Mouse (Mus musculus) fat pad, adult 2 months (tissue): ENCODE measurements at regions not wholly inside any gene's neighbourhood (a gene's known extent, or its start where the extent isn't known, plus 50 kb on each side); places are given as distances from the start of the nearest gene placed in this dataset.

ENCODE experiments used
- DNase-seq: peaks from one replicate; pipeline ENCODE4 v3.0.0-alpha.2; 2011; ENCODE audit warnings: low read depth, low spot score; ENCODE audit errors: extremely low read depth

DNA sequence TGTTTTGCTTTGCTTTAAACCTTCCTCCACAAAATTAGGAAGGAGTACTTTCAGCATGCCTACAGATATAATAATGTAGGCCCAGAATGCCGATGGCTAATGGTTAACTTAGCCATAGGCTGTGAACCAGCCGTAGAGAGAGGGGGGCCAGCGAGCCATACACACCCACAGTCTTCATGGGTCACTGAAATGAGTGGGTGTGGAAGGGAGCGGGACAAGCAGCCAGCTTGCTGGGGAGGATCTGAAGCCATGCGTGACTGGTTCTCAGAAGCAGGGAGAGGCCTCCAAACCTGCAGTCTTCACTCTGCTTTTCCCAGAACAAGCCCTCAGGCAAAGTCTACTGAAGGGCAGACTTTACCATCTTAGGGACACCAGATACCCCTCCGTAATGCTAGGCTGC lies 50.8 kb upstream of the Ptpn13 start:
- no peak for DNase-seq

- DNase-seq = no peak
Measured at GRCm38 (mm10) chr5:103373089-103373488, 51.9 kb upstream of the Ptpn13 start.

DNA sequence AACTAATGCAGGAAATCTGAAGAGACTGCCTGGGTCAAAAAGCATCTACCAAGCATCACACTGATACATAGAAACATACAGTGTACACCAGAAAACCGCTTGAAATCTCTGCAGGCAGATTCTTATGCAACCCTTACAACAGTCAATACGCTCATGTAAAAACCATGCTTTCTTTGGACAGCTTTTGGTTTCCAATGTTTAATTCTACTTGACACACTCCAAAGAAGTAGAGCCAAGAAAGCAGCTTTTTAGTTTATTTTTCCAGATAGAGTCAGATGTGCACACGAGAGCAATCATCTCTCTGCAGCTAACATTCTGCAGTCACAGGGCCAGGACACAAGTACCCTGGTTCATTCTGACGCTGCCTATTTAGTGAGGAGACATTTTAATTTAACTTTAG lies 54.5 kb upstream of the Ptpn13 start:
- DNase-seq = no peak

DNA sequence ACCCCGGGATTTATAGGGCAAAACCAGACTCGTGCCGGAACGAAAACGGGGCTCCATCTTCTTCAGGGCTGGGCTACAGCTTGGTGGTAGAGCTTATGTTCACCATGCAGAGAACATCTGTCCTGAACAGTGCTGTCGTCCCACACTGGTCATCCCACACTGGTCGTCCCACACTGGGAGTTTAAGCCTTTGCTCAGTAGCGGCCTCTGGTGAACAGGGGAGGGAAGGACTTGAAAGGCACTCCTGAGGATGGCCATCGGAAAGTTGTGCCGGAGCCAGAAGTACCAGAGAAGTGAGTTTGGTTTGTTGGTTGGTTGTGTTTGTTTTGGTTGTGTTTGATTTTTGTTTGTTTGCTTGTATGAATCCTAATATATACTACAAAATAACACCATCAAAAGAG lies 56.0 kb upstream of the Ptpn13 start:
- no peak for DNase-seq

DNA sequence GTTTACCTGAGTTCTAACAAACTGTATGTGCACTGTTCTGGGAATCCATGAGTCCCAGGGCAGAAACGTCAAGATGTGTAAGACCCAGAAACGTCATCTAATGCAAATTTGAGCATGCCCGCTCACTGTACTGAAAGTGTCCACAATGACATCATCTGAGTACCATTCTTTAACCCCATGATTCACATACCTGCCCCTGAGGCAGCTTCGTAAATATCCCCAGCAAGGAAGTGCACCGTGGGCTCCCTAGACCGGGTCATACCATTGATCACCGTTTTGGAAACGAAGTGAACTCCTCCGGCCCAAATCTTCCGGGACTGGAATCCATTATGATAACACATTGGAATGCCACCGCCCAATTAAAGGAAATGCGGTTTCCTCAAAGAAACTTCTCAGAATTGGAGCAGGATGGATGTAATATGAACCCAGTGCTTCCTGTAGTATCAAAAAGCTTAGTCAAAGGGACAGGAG lies 57.8 kb upstream of the Ptpn13 start:
- DNase-seq = no peak

DNA sequence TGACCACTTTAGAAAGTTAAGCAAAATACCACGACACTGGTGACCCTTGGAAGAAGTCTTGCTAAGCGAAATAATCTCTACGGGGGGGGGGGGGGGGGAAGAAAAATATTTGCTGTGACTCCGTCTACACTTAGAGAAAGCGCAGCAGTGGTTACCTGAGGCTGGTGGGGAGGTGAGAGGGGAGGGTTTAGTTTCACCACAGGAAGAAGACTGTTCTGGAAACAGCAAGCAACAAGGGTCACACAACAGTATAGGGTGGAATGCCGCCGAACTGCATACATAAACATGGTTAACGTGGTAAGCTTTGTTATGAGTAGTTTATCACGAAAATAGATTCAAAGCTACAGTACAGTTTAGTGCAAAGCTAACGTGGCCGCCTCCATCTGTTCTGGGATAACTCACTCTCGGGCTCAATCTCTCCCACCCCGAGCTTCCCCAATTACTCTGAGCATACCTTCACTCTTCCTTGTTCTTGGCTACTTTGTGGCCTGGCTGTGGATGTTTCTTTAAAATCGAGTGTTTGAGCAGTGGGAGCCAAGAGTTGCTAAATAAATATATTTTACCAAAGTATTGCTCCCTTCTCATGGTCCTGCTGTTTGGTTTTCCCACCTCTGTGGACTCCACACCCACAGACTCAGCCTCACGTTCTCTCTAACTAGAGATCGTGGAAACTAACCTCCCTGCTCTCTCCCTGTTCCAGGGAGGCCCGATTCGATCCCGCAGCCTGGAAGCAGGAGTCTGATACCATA lies 59.1 kb upstream of the Ptpn13 start:
- no peak for DNase-seq

DNA sequence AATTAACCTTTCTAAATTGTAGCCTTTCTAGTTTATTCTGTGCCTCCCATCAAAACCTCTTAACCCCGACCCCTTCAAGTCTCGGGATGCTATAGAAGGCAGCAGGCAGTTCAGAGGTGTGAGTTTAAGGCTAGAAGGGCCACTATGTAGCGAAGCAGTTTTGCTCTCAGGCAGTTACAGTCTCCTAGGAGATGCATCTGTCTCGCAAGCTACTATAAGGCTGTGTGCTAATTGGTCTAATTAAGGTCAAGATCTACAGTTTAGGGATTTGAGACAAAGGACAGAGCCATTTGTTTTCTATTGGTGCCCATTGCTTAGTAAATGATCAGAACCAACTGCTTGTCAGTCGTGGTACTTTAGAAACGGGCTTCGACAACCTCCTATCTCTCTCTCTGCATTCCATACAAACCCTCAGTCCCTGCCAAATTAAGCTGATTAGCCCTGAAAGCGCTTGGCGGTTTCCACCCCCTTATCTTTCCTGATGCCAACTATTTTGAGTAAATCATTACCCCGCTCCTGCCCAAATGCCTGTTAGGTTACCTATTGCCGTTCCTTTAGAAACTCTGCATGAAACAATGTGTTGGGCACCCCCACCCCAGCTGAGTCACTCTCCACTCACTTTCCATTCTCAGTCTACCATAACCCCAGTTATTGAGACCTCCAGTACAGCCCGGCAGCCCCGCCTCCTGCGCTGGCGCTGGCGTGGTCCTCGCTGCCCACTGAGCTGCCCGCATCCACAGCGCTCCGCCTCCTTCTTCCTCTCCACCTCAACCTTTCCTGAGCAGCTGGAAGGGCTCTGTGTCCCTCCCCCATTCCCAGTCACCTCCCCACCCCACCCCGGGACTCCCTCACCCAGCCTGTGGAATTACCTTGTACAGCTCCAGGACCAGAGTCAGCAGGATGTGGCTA lies 59.9 kb upstream of the Ptpn13 start:
- DNase-seq = no peak

- DNase-seq = no peak
Measured at GRCm38 (mm10) chr5:103360775-103361247, 64.2 kb upstream of the Ptpn13 start.

GRCm38 (mm10) chr5:103360360-103360759 lies 64.6 kb upstream of the Ptpn13 start:
- no peak for DNase-seq

GRCm38 (mm10) chr5:103357558-103357957 lies 67.4 kb upstream of the Ptpn13 start:
- DNase-seq = no peak

- no peak for DNase-seq
Measured at GRCm38 (mm10) chr5:103356500-103356899, 68.5 kb upstream of the Ptpn13 start.

DNA sequence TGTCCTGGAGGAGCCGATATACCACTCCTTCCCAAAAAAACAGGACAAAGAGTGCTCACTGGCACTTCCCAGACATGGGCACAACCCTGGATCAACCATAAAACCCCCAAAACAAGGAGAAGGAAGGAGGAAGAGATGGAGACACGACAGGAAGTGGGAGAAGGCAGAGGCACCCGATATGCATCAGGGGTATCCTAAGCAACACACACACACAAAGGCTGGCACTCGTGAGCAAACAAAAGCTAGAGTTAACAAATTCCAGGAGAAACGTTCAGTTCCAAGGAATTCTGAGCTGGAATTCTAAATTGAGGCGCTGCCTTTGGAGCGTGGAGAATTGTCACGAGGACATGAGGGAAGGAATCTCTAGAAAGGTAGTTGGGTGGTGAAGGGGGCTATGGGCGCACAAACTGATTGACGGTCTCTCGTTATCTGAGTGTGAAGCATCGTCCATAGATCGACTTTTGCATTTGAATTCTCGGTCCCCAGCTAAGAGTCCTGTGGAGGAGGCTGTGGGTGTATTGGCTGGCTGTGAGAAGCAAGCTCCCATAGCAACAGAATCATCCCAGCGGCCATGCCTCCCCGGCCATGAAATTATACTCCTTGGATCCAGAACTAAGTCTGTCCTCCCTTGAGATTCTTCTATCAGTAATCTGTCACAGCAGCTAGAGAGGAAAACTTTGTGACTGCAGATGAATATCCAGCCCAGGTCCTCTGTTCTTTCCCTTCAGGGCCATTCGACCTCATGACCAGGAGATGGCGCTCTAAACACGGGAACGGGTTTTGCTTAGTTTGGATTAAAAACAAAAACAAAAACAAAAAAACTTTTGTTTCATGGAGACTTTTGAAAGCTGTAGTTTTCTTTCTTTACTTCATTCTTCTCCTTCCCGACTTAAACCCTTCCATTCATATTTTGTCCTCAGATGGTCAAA lies 69.4 kb upstream of the Ptpn13 start:
- DNase-seq = no peak

- no peak for DNase-seq
Measured at GRCm38 (mm10) chr5:103343869-103344268, 81.1 kb upstream of the Ptpn13 start.

DNA sequence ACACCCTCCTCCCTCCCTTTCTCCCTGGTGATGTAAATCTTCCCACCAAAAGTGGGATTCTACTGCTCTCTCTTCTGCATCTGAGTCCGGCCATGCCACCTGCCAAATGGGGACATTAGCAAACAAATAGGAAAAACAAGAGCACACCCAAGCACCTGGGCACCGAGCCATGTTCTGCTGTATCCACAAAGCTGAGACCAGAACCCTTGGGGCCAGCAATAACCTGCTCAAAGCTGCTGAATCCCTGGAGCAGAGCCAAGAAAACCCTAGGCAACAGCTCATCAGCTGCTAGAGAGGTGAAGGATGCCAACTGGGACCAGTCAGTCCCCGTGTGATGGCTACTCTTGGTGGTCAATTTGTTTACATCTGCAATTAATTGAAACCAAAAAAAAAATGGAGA lies 83.5 kb upstream of the Ptpn13 start:
- DNase-seq = no peak

DNA sequence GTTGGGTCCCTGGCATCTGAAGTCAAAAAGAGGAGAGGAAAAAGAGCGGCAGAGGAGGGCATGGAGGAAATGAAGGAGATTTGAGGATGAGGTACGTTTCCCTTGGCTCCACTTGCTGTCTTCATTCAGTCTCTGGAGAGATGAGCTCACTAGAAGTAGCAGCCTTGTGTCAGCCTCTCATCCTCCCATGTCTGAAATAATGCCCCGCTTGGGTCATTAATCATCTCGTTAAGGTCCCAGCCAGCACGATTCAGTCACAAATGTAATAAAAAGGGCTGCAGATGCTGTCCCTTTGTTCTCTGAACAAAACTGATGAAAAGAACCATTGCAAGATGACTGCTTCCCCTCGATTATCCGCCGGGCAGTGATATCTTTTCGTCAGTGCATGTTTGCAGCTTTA lies 84.4 kb upstream of the Ptpn13 start:
- DNase-seq = no peak

DNA sequence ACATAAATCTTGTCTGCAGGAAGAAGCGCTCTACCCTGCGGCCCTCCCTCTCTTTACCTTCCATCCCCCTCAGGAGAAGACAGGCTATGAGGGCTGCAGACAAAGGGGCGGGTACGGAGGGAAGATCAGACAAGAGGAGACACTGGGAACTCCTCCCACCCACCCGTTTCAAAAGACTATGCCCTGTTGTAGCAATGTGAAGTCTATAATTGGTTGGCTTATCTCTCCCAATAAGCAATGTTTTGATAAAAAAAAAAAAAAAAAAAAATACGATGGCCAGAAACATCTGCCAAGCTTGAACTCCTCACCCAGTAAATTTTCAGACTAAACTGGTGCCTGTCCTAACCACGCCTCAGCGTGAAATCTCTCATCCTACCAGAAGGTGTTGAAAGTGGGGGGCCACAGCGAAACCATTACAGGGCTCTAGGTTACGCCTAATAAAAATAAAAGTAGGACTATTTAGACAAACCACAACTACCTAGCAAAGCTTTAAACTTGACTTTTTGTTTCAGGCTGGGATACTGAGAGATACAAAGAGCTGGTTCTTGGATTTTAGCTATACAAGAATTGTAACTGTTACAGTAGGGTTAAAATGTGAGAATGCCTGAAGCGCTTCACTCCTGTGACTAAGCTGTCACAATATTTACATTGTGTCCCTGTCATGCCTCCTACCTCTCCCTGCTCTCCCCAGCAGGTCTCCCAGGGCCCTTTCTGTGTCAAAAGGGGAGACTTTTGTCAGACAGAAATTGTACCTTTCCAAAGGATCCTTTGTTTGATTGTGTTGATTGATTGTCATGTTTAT lies 88.1 kb upstream of the Ptpn13 start:
- DNase-seq = no peak

DNA sequence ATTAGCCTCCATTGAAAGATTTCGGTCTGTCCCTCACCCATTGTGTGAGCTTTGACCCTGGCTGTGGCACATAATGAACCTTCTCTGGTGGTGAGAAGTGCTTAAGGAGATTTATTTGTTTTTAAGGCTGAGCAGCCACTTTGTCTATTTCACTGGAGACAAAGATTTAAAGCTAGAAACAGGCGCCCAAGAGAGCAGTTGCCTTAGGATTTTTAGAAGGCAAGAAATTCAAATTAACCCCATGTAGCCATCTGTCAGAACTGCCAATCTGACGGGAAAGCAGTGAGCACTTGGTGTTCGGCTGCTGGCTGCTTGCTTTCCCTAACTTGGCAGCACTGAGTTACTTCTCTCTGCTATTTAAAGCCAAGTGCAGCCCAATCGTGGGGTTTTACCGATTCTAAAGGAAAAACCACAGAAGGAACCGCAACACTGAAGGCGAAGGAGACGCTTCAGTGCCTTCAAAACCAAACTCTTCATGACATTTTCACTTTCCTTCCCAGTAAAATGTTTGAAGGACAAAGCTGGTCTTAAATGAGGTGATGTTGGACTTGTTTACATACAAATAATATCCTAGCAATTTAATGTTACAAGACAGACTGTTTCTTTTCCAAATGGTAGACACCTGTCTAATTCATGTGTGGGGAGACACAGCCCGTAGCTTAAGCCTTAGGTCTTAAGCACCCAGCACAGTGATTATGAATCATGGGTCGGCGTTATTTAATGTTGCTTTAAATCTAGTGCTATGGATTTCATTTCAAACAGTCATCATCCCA lies 88.9 kb upstream of the Ptpn13 start:
- no peak for DNase-seq

- no peak for DNase-seq
Measured at GRCm38 (mm10) chr5:103326412-103326811, 98.6 kb upstream of the Ptpn13 start.

DNA sequence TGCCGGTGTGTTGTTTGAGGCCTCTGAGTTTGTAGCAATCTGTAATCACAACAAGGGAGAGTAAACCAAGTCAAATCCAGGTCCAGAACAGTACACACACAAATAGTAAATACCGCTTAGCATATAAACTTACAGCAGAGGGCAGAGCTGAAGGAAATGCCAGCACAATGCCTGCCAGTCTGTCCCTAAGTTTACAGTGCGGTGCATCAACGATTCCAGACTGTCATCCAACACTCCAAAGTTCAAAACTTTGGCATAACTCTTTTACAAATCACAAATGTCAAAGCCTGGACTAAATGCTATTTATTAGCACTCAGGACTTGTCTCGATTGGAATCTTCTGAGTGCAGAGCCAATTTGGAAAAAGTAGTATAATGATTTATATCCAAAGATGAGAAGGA lies 104.7 kb upstream of the Ptpn13 start:
- no peak for DNase-seq
